20 mouse cellular contexts compared by ENCODE assay signal in genomic region chr2:142522471-142522870, GRCm38 (mm10).
"Had no signal": no experiment of that assay in that cellular context is flagged by ENCODE, and none has a peak within 500 bp of the region (broad histone marks: within the 10 kb centered on the region; RNA-seq: fewer than 3 reads in every experiment).

No protein-coding gene starts in this region.

- ATAC-seq: forebrain, embryonic 13.5 days; forebrain, embryonic 14.5 days; forebrain, embryonic 15.5 days; forebrain, embryonic 16.5 days; forebrain, postnatal 0 days had no signal

- DNase-seq: cerebellum, adult 8-10 months; cerebellum, adult 9-10 months; cerebellum, adult 9-11 months; cerebellum, postnatal 14 days; cerebellum, postnatal 25 days; cerebellum, postnatal 36 days; embryo, embryonic 11 days; forebrain, postnatal 0 days; gastrocnemius, adult 2 months; gastrocnemius, postnatal 10 days; gastrocnemius, postnatal 14 days; gastrocnemius, postnatal 25 days; gastrocnemius, postnatal 36 days; heart, adult 11 months; heart, adult 18-20 months; heart, adult 2 months had no signal
